Mouse (Mus musculus) liver, embryonic 16.5 days (tissue): ENCODE measurements around the gene Padi3. TPM values are rescaled to one million over a fixed set of nuclear protein-coding genes. Genes with fewer than 3 reads are reported as not detected.

Experiments
- ATAC-seq: fragments of 200-750 bp; cut with Nextera tagmentation; 2 replicates; pipeline ENCODE4 v1.8.0; 2017; ENCODE audit warnings: low read depth, mild to moderate bottlenecking, moderate number of reproducible peaks, moderate library complexity
- H3K27ac ChIP-seq: fragments of 300-500 bp; sonication (generic); 2 replicates; pipeline ENCODE4 v1.5.1; 2014; ENCODE audit warnings: mild to moderate bottlenecking, low read length
- H3K27me3 ChIP-seq: fragments of 300-500 bp; sonication (generic); 2 replicates; pipeline ENCODE4 v1.6.1; 2014; ENCODE audit warnings: low read depth, low read length, mixed read lengths; ENCODE audit not compliant: control insufficient read depth, insufficient read depth
- H3K36me3 ChIP-seq: fragments of 300-500 bp; sonication (generic); 2 replicates; pipeline ENCODE4 v1.6.1; 2014; ENCODE audit warnings: mild to moderate bottlenecking; ENCODE audit not compliant: control insufficient read depth, insufficient read depth
- H3K4me1 ChIP-seq: fragments of 300-500 bp; sonication (generic); 2 replicates; pipeline ENCODE4 v1.6.1; 2014; ENCODE audit warnings: low read depth, low read length, mixed read lengths; ENCODE audit not compliant: control insufficient read depth
- H3K4me2 ChIP-seq: fragments of 300-500 bp; sonication (generic); 2 replicates; pipeline ENCODE4 v1.6.1; 2014; ENCODE audit warnings: low read depth, low read length, mixed read lengths
- H3K4me3 ChIP-seq: fragments of 300-500 bp; sonication (generic); 2 replicates; pipeline ENCODE4 v1.5.1; 2014; ENCODE audit warnings: low read depth, mild to moderate bottlenecking, low read length
- H3K9ac ChIP-seq: fragments of 300-500 bp; sonication (generic); 2 replicates; pipeline ENCODE4 v1.6.1; 2014; ENCODE audit warnings: low read depth, low read length
- H3K9me3 ChIP-seq: fragments of 300-500 bp; sonication (generic); replicated peaks from 2 replicates; pipeline ENCODE4 v1.6.1; 2016; ENCODE audit warnings: low read length; ENCODE audit not compliant: control insufficient read depth
- WGBS: fragments of 180-500 bp; shearing (Covaris S2); extraction: QIAGEN DNeasy Blood & Tissue Kit; methylation state at CpG from one replicate; pipeline ENCODE4 v1.1.7; 2014; ENCODE audit not compliant: insufficient replicate concordance; 5-methylcytosine and 5-hydroxymethylcytosine counted together
- polyA plus RNA-seq: library from polyadenylated mRNA; unstranded; fragments of >200 nt; fragmentation: Nextera tagmentation; extraction: Ambion mirVana; gene quantifications from 2 replicates; pipeline ENCODE4 v1.2.1, GENCODE M21; 2015

Padi3 gene
- polyA plus RNA-seq, 1 experiment from 2014 or later = 0.11 TPM

DNA sequence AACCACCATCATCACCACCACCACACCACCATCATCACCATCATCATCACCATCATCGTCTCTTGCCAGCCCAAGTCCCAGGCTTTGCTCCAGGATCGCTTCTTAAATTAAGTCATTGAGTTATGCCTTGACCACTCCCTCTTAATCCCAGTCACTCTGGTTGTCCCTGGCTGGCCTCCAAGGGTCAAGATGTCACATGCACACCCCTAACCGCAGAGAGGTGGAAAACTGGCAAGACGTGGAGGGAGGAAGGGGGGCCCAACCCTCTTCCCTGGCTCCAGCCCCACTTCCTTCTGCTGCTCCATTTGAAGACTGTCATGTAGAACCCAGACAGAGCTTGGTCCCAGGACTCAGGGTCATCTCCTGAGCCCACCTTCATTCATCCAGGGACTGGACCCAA is 34.5 kb upstream of the Padi3 start:
- Histone ChIP-seq H3K9ac (no peak overlapping the region), H3K4me3 (no peak overlapping the region), H3K36me3 (no peaks in the 10 kb centered on the region), H3K9me3 (no peaks in the 10 kb centered on the region), H3K27me3 (peaks cover 8% of the 10 kb centered on the region; the same call in 1 of the 2 replicates), H3K4me2 (no peak overlapping the region), H3K27ac (no peak overlapping the region), H3K4me1 (no peaks in the 10 kb centered on the region; the same call in 1 of the 2 replicates)
- ATAC-seq = no peak
- 51% methylated on average over 4 of the region's 4 CpGs for WGBS

DNA sequence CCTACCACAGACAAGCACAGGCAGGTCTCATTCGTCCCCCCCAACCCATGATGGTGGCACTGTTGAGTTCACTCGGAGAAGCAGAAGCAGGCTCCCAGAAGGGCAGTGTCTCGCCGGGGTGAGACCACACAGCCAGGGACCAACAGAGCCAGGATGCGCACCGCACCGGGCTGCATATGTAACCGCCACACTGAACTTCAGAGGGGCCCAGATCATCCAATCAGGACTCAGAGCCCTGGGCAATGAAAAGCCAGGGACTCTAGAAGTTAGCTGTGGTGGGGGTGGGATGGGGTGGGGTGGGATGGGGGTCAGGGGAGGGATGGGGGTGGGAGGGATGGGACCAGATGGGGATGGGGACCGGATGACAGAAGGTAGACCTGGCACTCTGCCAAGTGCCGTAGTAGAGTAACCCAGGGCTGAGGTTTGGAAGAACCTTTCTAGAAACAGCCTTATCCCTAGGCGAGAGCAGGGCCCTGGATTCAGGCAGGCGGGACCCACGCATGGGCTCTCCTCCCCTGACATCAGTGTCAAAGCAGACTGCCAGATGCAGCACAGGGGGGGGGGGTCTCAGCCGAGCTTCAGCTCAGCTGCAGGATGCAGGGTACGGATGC is 33.3 kb upstream of the Padi3 start:
- ATAC-seq = no peak
- Histone ChIP-seq H3K4me3 (no peak overlapping the region), H3K36me3 (no peaks in the 10 kb centered on the region), H3K27me3 (peaks cover 8% of the 10 kb centered on the region; the same call in 1 of the 2 replicates), H3K9me3 (no peaks in the 10 kb centered on the region), H3K27ac (no peak overlapping the region), H3K4me1 (no peaks in the 10 kb centered on the region; the same call in 1 of the 2 replicates), H3K9ac (no peak overlapping the region), H3K4me2 (no peak overlapping the region)
- 66% methylated on average over 15 of the region's 15 CpGs for WGBS

DNA sequence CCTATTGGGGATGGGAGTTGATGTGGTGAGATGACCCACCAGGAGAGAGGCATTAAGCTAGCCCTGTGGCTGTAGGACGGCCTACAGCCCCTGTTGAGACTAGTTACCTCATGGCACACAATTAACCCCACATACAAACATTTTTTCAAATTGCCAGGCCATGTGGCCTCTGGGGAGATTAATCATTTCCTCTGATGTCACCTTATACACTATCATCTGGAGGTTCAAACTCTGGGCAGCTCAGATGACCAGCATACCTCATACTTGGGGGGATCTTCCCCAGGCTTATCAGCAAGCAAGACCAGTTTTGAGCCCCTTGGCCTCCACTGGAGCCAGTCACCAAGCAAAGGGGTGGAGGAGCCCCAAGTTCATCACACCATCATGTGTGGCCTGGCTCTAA is 32.5 kb upstream of the Padi3 start:
- no peaks in the 10 kb centered on the region for H3K36me3 ChIP-seq
- ATAC-seq = no peak
- peaks cover 8% of the 10 kb centered on the region; the same call in 1 of the 2 replicates for H3K27me3 ChIP-seq
- H3K9me3 ChIP-seq = no peaks in the 10 kb centered on the region
- H3K4me3 ChIP-seq = no peak overlapping the region
- H3K27ac ChIP-seq = no peak overlapping the region
- H3K4me2 ChIP-seq = no peak overlapping the region
- 70% methylated on average over 1 of the region's 1 CpGs for WGBS
- no peaks in the 10 kb centered on the region; the same call in none of the 2 replicates for H3K4me1 ChIP-seq
- H3K9ac ChIP-seq = no peak overlapping the region

- H3K4me1 ChIP-seq = peaks cover 11% of the 10 kb centered on the region
- no peaks in the 10 kb centered on the region for H3K36me3 ChIP-seq
- no peak overlapping the region for H3K9ac ChIP-seq
- 27% methylated on average over 8 of the region's 8 CpGs for WGBS
- no peaks in the 10 kb centered on the region for H3K9me3 ChIP-seq
- no peak overlapping the region for H3K27ac ChIP-seq
- no peak for ATAC-seq
- H3K4me3 ChIP-seq = no peak overlapping the region
- no peak overlapping the region for H3K4me2 ChIP-seq
- peaks cover 11% of the 10 kb centered on the region for H3K27me3 ChIP-seq
Observed at GRCm38 (mm10) chr4:140837879-140838278, 27.4 kb upstream of the Padi3 start.

DNA sequence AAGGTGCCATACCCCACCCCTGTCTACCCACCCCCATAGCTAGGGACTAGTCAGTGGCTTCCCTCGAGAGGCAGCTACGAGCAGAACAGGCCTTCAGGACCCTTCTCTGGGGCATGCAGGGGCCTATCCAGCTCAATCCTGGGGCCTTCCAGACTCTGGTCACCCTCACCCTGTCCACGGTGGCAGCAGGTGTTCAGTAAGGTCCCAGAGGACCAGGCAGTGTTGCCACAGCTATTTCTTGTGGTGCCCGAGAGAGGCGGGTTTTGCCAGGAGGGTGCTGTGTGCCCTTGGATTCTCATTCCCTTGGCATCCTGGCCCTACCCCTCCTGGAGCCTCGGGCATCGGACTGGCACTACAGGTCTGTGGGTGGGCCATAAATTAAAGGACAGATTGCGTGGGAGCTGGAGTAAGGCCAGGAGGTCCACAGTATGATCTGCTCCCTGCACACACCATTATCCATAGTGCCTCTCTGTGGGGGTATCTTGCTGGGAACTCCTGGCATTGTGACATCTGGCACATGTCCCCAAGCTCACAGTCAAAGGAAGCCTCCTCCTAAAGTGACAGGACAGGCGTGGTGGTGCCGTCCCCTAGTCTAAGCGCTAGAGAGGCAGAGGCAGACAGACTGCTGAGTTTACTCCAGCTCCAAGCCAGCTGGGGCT is 25.9 kb upstream of the Padi3 start:
- no peak for ATAC-seq
- Histone ChIP-seq H3K27me3 (peaks cover 11% of the 10 kb centered on the region), H3K9ac (peak overlapping the region; percentile 6; the same call in 1 of the 2 replicates), H3K27ac (no peak overlapping the region), H3K36me3 (no peaks in the 10 kb centered on the region), H3K4me3 (no peak overlapping the region), H3K4me2 (no peak overlapping the region), H3K4me1 (peaks cover 11% of the 10 kb centered on the region), H3K9me3 (no peaks in the 10 kb centered on the region)
- 67% methylated on average over 11 of the region's 11 CpGs for WGBS

DNA sequence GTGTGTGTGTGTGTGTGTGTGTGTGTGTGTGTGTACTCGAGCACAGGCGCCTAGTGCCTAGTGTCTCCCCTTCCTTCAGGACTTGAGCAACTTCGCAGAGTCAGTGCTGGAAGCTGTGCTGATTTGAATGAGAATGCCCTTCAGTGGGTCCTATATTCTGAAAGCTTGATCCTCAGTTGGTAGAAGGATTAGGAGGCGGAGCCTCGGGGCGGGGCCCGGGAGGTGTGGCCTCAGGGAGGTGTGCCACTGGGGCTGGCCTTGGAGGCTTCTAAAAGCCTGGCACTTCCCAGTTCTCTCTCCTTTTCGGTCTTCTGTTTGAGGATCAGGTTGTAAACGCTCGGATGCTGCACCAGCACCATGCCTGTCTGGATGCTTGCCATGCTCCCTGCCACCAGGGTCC is 25.2 kb upstream of the Padi3 start:
- Histone ChIP-seq H3K36me3 (no peaks in the 10 kb centered on the region), H3K4me2 (peak overlapping the region; percentile 27; the same call in 1 of the 2 replicates)
- peak; percentile 82 for ATAC-seq

GRCm38 (mm10) chr4:140834327-140834934 is 24.0 kb upstream of the Padi3 start:
- no peak for ATAC-seq
- H3K36me3 ChIP-seq = no peaks in the 10 kb centered on the region
- no peak overlapping the region for H3K27ac ChIP-seq
- peaks cover 11% of the 10 kb centered on the region for H3K27me3 ChIP-seq
- H3K4me3 ChIP-seq = no peak overlapping the region
- no peaks in the 10 kb centered on the region for H3K9me3 ChIP-seq
- no peak overlapping the region for H3K4me2 ChIP-seq
- WGBS = 66% methylated on average over 6 of the region's 6 CpGs
- H3K9ac ChIP-seq = no peak overlapping the region
- peaks cover 11% of the 10 kb centered on the region for H3K4me1 ChIP-seq

More for the DNA sequence above, 25.2 kb upstream of the Padi3 start:
- Histone ChIP-seq H3K4me1 (peaks cover 11% of the 10 kb centered on the region), H3K27ac (no peak overlapping the region), H3K27me3 (peaks cover 11% of the 10 kb centered on the region), H3K9me3 (no peaks in the 10 kb centered on the region), H3K9ac (peak overlapping the region; percentile 6; the same call in 1 of the 2 replicates), H3K4me3 (no peak overlapping the region)
- 5% methylated on average over 10 of the region's 10 CpGs for WGBS

DNA sequence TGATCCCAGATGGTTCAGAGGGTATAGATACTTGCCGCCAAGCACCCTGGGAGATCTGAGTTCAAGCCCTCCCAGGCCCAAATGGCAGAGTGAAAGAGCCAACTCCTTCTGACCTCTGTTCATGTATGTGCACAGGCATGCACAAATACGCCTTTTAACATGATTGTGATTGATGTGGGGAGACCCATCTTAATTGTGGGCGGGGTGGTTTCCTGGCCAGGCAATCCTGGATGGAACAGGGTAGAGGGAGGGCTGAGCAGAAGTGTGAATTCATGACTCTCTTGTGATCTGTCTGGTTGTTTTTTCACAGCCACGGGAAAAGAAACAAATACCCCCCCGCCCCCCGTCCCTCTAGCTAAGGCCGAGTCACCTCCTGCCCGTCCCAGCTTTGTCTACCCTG is 22.4 kb upstream of the Padi3 start:
- Histone ChIP-seq H3K36me3 (no peaks in the 10 kb centered on the region), H3K4me1 (peaks cover 11% of the 10 kb centered on the region), H3K9me3 (no peaks in the 10 kb centered on the region), H3K9ac (no peak overlapping the region), H3K4me2 (no peak overlapping the region), H3K27ac (no peak overlapping the region), H3K4me3 (no peak overlapping the region), H3K27me3 (peaks cover 15% of the 10 kb centered on the region)
- 39% methylated on average over 8 of the region's 8 CpGs for WGBS
- ATAC-seq = no peak

- Histone ChIP-seq H3K27ac (no peak overlapping the region), H3K9ac (no peak overlapping the region), H3K4me1 (peaks cover 11% of the 10 kb centered on the region), H3K9me3 (no peaks in the 10 kb centered on the region), H3K4me3 (no peak overlapping the region), H3K36me3 (no peaks in the 10 kb centered on the region), H3K27me3 (peaks cover 15% of the 10 kb centered on the region), H3K4me2 (no peak overlapping the region)
- no peak; the same call in 1 of the 2 replicates for ATAC-seq
- WGBS = 64% methylated on average over 4 of the region's 4 CpGs
Observed at GRCm38 (mm10) chr4:140831808-140832207, 21.4 kb upstream of the Padi3 start.
